Mouse (Mus musculus) CH12.LX (cell line): ENCODE measurements around the gene Selenok. TPM values are rescaled to one million over a fixed set of nuclear protein-coding genes. Genes with fewer than 3 reads are reported as not detected.

Experiments
- DNase-seq: peaks from one replicate; pipeline ENCODE4 v3.0.0-alpha.2; 2013; ENCODE audit errors: extremely low read depth
- H3K27ac ChIP-seq: 2 replicates; pipeline ENCODE4 v1.5.1; 2012; ENCODE audit warnings: low read depth, mild to moderate bottlenecking, control low read depth, moderate library complexity; ENCODE audit not compliant: insufficient read depth
- H3K27me3 ChIP-seq: replicated peaks from 2 replicates; pipeline ENCODE3; 2012; ENCODE audit warnings: inconsistent platforms
- H3K36me3 ChIP-seq, 2 experiments: replicated peaks in 1 of 2; 2 replicates each; pipeline versions ENCODE3 to v1.6.1; 2012; ENCODE audit warnings: inconsistent platforms in 1 of 2, low read length in 1 of 2, mild to moderate bottlenecking in 1 of 2, mixed read lengths in 1 of 2, moderate library complexity in 1 of 2; ENCODE audit not compliant: control insufficient read depth in 1 of 2, insufficient read depth in 1 of 2
- H3K4me1 ChIP-seq, 2 experiments: 2 replicates each; pipeline ENCODE4 v1.6.1; 2012; ENCODE audit warnings: inconsistent platforms in 1 of 2, moderate library complexity in 1 of 2; ENCODE audit not compliant: insufficient read depth in 2 of 2, control insufficient read depth in 1 of 2
- H3K4me2 ChIP-seq: 2 replicates; pipeline ENCODE4 v1.6.1; 2012; ENCODE audit warnings: low read depth, mild to moderate bottlenecking, control low read depth; ENCODE audit not compliant: poor library complexity, insufficient read depth, severe bottlenecking
- H3K4me3 ChIP-seq, 3 experiments: fragments of 150-350 bp in 1 of 3; sonication (generic) in 1 of 3; replicated peaks in 1 of 3; 2 replicates each; pipeline versions ENCODE3 to v1.5.1; 2011 to 2012; ENCODE audit warnings: low read depth in 2 of 3, low read length in 2 of 3, mild to moderate bottlenecking in 2 of 3, moderate library complexity in 2 of 3, control low read depth in 1 of 3, improper control_type of control experiment in 1 of 3, inconsistent platforms in 1 of 3, mixed read lengths in 1 of 3; ENCODE audit not compliant: poor library complexity in 1 of 3
- H3K79me2 ChIP-seq: replicated peaks from 2 replicates; pipeline ENCODE4 v1.6.1; 2012; ENCODE audit warnings: mild to moderate bottlenecking, moderate library complexity; ENCODE audit not compliant: control insufficient read depth, poor library complexity, insufficient read depth, severe bottlenecking; ENCODE audit errors: extremely low read depth
- H3K9ac ChIP-seq: 2 replicates; pipeline ENCODE4 v1.6.1; 2012; ENCODE audit warnings: low read depth, mild to moderate bottlenecking, control low read depth, moderate library complexity; ENCODE audit not compliant: insufficient read depth
- H3K9me3 ChIP-seq: replicated peaks from 2 replicates; pipeline ENCODE3; 2012; ENCODE audit warnings: low read length, inconsistent platforms, mixed read lengths
- BHLHE40 ChIP-seq: IDR thresholded peaks from 2 replicates; pipeline ENCODE4 v1.6.1; 2011; ENCODE audit warnings: mild to moderate bottlenecking, low read depth, low read length, improper control_type of control experiment
- CHD2 ChIP-seq: IDR thresholded peaks from 2 replicates; pipeline ENCODE4 v1.6.1; 2011; ENCODE audit warnings: low read length, improper control_type of control experiment
- CTCF ChIP-seq, 2 experiments: IDR thresholded peaks in 1 of 2; conservative IDR thresholded peaks in 1 of 2; 2 replicates each; pipeline ENCODE4 v1.5.1; 2011 to 2012; ENCODE audit warnings: low read depth in 2 of 2, low read length in 2 of 2, improper control_type of control experiment in 1 of 2, inconsistent platforms in 1 of 2, mild to moderate bottlenecking in 1 of 2, moderate library complexity in 1 of 2
- E2F4 ChIP-seq: IDR thresholded peaks from 2 replicates; pipeline ENCODE4 v1.6.1; 2011; ENCODE audit warnings: low read depth, low read length, improper control_type of control experiment; ENCODE audit not compliant: insufficient replicate concordance
- EP300 ChIP-seq: IDR thresholded peaks from 2 replicates; pipeline ENCODE4 v1.6.1; 2011; ENCODE audit warnings: low read length, improper control_type of control experiment
- ETS1 ChIP-seq: conservative IDR thresholded peaks from 2 replicates; pipeline ENCODE4 v1.6.1; 2012; ENCODE audit warnings: low read depth, mild to moderate bottlenecking, inconsistent platforms, low read length, improper control_type of control experiment, moderate library complexity
- HCFC1 ChIP-seq: IDR thresholded peaks from 2 replicates; pipeline ENCODE4 v1.6.1; 2012; ENCODE audit warnings: low read depth, mild to moderate bottlenecking, inconsistent platforms, low read length, improper control_type of control experiment
- IRF4 ChIP-seq: IDR thresholded peaks from 2 replicates; pipeline ENCODE4 v1.6.1; 2014; ENCODE audit warnings: low read depth, mild to moderate bottlenecking, inconsistent platforms, low read length, improper control_type of control experiment
- JUN ChIP-seq: IDR thresholded peaks from 2 replicates; pipeline ENCODE4 v1.6.1; 2011; ENCODE audit warnings: low read depth, mild to moderate bottlenecking, low read length, improper control_type of control experiment, moderate library complexity; ENCODE audit not compliant: insufficient read depth
- KAT2A ChIP-seq: IDR thresholded peaks from 2 replicates; pipeline ENCODE4 v1.6.1; 2012; ENCODE audit warnings: low read length, improper control_type of control experiment, inconsistent platforms; ENCODE audit not compliant: insufficient replicate concordance
- MXI1 ChIP-seq: IDR thresholded peaks from 2 replicates; pipeline ENCODE4 v1.6.1; 2011; ENCODE audit warnings: mild to moderate bottlenecking, low read depth, low read length, improper control_type of control experiment
- MYC ChIP-seq: IDR thresholded peaks from 2 replicates; pipeline ENCODE4 v1.6.1; 2011; ENCODE audit warnings: low read depth, mild to moderate bottlenecking, improper control_type of control experiment, low read length
- NELFE ChIP-seq: IDR thresholded peaks from 2 replicates; pipeline ENCODE4 v1.6.1; 2011; ENCODE audit warnings: low read depth, low read length, improper control_type of control experiment
- NRF1 ChIP-seq: IDR thresholded peaks from 2 replicates; pipeline ENCODE4 v1.6.1; 2014; ENCODE audit warnings: low read depth, mild to moderate bottlenecking, inconsistent platforms, low read length, improper control_type of control experiment, moderate library complexity
- PAX5 ChIP-seq: IDR thresholded peaks from 2 replicates; pipeline ENCODE4 v1.6.1; 2012; ENCODE audit warnings: low read length, inconsistent platforms, mixed read lengths
- POLR2A ChIP-seq: IDR thresholded peaks from 2 replicates; pipeline ENCODE4 v1.6.1; 2011; ENCODE audit warnings: low read depth, mild to moderate bottlenecking, improper control_type of control experiment, low read length
- POLR2AphosphoS2 ChIP-seq: IDR thresholded peaks from 2 replicates; pipeline ENCODE4 v1.6.1; 2011; ENCODE audit warnings: low read depth, low read length, improper control_type of control experiment
- RAD21 ChIP-seq: IDR thresholded peaks from 2 replicates; pipeline ENCODE4 v1.6.1; 2011; ENCODE audit warnings: low read depth, mild to moderate bottlenecking, low read length, improper control_type of control experiment, moderate library complexity
- SIN3A ChIP-seq: IDR thresholded peaks from 2 replicates; pipeline ENCODE4 v1.6.1; 2012; ENCODE audit warnings: low read length, improper control_type of control experiment, inconsistent platforms
- SMC3 ChIP-seq: IDR thresholded peaks from 2 replicates; pipeline ENCODE4 v1.6.1; 2011; ENCODE audit warnings: low read depth, low read length, improper control_type of control experiment
- TBP ChIP-seq: conservative IDR thresholded peaks from 2 replicates; pipeline ENCODE4 v1.6.1; 2011; ENCODE audit warnings: low read depth, low read length, improper control_type of control experiment
- TCF12 ChIP-seq: IDR thresholded peaks from 2 replicates; pipeline ENCODE4 v1.6.1; 2014; ENCODE audit warnings: low read depth, mild to moderate bottlenecking, inconsistent platforms, low read length, improper control_type of control experiment
- UBTF ChIP-seq: IDR thresholded peaks from 2 replicates; pipeline ENCODE4 v1.6.1; 2012; ENCODE audit warnings: low read depth, mild to moderate bottlenecking, inconsistent platforms, low read length, improper control_type of control experiment, moderate library complexity
- USF1 ChIP-seq: IDR thresholded peaks from 2 replicates; pipeline ENCODE4 v1.6.1; 2014; ENCODE audit warnings: low read depth, mild to moderate bottlenecking, inconsistent platforms, low read length, improper control_type of control experiment
- ZC3H11A ChIP-seq: IDR thresholded peaks from 2 replicates; pipeline ENCODE4 v1.6.1; 2012; ENCODE audit warnings: low read depth, mild to moderate bottlenecking, inconsistent platforms, low read length, improper control_type of control experiment
- ZKSCAN1 ChIP-seq: IDR thresholded peaks from 2 replicates; pipeline ENCODE4 v1.6.1; 2012; ENCODE audit warnings: low read depth, inconsistent platforms, low read length, improper control_type of control experiment, borderline replicate concordance
- ZNF384 ChIP-seq: IDR thresholded peaks from 2 replicates; pipeline ENCODE4 v1.6.1; 2012; ENCODE audit warnings: low read depth, low read length, improper control_type of control experiment, inconsistent platforms
- dilution Hi-C: fragments of 300-500 bp; cut with MboI; formaldehyde crosslinking; loops from 2 replicates; pipeline ENCODE4 v1.14.3; 2020; ENCODE audit warnings: low sequenced_read_pairs; ENCODE audit not compliant: extremely low pct_unique_long_range_greater_than_20kb, extremely low pct_ligation_motif_present
- in situ Hi-C: fragments of 300-500 bp; cut with MboI; formaldehyde crosslinking; loops from 3 replicates; pipeline ENCODE4 v1.14.3; 2019; ENCODE audit warnings: low sequenced_read_pairs, low pct_ligation_motif_present, low pct_unique_long_range_greater_than_20kb, mixed read lengths
- polyA plus RNA-seq: library from polyadenylated mRNA; unstranded; fragments of >175 nt; gene quantifications from 2 replicates; pipeline ENCODE4 v1.2.1, GENCODE M21; 2012; ENCODE audit warnings: low read depth; ENCODE audit not compliant: insufficient read length
- total RNA-seq, 2 experiments: library from RNA; depleted of rRNA; stranded (reverse); fragments of 300-350 nt in 1 of 2; fragments of >200 nt in 1 of 2; gene quantifications; 2 replicates each; pipeline ENCODE4 v1.2.3; 2012 to 2014

Gene Selenok
- total and polyA plus RNA-seq, 3 experiments = 48.5 to 83.7 (median 63.0) TPM

DNA sequence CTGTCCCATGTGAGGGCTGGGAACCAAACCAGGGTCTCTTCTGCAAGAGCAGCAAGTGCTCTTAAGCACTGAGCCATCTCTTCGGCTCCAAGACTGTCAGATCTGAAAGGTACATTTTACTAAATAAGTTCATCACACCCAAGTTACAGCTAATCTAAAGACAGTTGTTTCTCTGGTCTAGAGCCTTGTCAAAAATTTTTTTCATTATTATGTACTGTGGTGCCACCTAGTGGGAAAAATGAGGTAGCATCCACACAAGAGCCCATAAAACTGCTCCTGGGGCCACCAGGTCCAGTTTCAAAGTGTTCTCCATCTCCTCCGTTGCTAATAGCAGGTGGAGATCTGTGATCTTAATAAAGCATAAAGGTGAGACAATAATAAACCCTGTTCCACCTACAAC, 27.2 kb upstream of the Selenok start:
- H3K4me2 ChIP-seq = no peak overlapping the region
- dilution Hi-C loops = no loop called here
- in situ Hi-C loops = loop anchor here (25.0 kb wide), 2 partner anchors 254 to 429 kb away; no protein-coding TSS in a partner anchor
- peak; percentile 51 for DNase-seq
- no peaks in the 10 kb centered on the region for H3K36me3 ChIP-seq
- H3K9ac ChIP-seq = no peak overlapping the region
- no peak overlapping the region for H3K27ac ChIP-seq
- TF ChIP-seq CTCF (conservative IDR thresholded peaks at IDR 0.05 in 1 of 2, IDR thresholded peaks at IDR 0.05 in 1 of 2; ENCODE audit: low read depth in 2 of 2, low read length in 2 of 2) (peak; percentile 63 to 79), HCFC1 (no peak), BHLHE40 (no peak), ZNF384 (peak; percentile 68), MXI1 (no peak), ZC3H11A (0 out of 2 replicates have a peak, but pooled peaks have one; percentile 3), ETS1 (no peak), PAX5 (no peak), NELFE (0 out of 2 replicates have a peak, but pooled peaks have one; percentile 34), SMC3 (peak; percentile 59), RAD21 (peak; percentile 89)
- H3K4me3 ChIP-seq = no peak overlapping the region
- H3K27me3 ChIP-seq = peaks cover 43% of the 10 kb centered on the region
- H3K79me2 ChIP-seq = no peaks in the 10 kb centered on the region
- no peaks in the 10 kb centered on the region for H3K4me1 ChIP-seq
- H3K9me3 ChIP-seq = no peaks in the 10 kb centered on the region

DNA sequence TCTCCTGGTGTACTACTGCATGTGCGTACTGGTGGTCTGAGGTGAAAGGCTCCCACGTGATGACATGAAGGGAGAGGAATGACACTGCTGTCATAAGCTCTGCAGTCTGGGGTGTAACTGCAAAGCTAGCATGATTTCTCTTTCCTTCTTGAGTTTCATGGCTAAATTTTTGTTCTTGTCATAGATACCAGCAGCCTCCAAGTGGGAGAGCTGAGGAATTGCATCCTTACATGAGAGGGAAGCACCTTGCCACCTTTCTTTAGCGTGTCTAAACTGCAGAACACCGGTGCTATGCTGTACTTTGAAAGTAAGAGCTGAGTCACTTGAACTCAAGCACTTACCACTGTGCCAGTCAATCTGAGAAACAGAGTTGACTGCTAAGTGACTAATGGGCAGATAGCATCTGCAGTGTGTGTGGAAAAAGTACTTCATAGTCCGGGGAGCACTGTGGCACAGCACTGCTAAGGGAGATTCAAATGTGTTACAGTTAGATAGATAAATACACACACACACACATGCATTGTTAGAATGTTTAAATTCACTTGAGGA, 21.3 kb upstream of the Selenok start:
- no peak overlapping the region for H3K27ac ChIP-seq
- H3K36me3 ChIP-seq = no peaks in the 10 kb centered on the region
- H3K9me3 ChIP-seq = no peaks in the 10 kb centered on the region
- H3K4me3 ChIP-seq = no peak overlapping the region
- in situ Hi-C loops = loop anchor here (25.0 kb wide), 2 partner anchors 260 to 435 kb away; no protein-coding TSS in a partner anchor
- dilution Hi-C loops = no loop called here
- H3K79me2 ChIP-seq = no peaks in the 10 kb centered on the region
- TF ChIP-seq MYC = no peak
- TF ChIP-seq HCFC1 = no peak
- TF ChIP-seq POLR2A = no peak
- TF ChIP-seq POLR2AphosphoS2 = no peak
- TF ChIP-seq BHLHE40 = peak; percentile 40
- no peak for TF ChIP-seq JUN
- TF ChIP-seq MXI1 = no peak
- no peak for TF ChIP-seq RAD21
- no peak for TF ChIP-seq SIN3A
- TF ChIP-seq UBTF = no peak
- TF ChIP-seq EP300 = peak; percentile 44; the same call in 1 of the 2 replicates
- TF ChIP-seq CTCF (conservative IDR thresholded peaks at IDR 0.05 in 1 of 2, IDR thresholded peaks at IDR 0.05 in 1 of 2; ENCODE audit: low read depth in 2 of 2, low read length in 2 of 2) = peak in 1 of 2 experiments; percentile 12; a peak in 1 of 4 replicates
- TF ChIP-seq TCF12 = no peak
- no peak for TF ChIP-seq SMC3
- no peak for TF ChIP-seq TBP
- no peak for TF ChIP-seq NELFE
- no peak for TF ChIP-seq USF1
- TF ChIP-seq ZKSCAN1 = no peak
- TF ChIP-seq NRF1 = no peak
- TF ChIP-seq KAT2A = no peak
- TF ChIP-seq IRF4 = peak; percentile 66; the same call in 1 of the 2 replicates
- no peak for TF ChIP-seq CHD2
- no peak for TF ChIP-seq E2F4
- H3K4me2 ChIP-seq = no peak overlapping the region
- H3K9ac ChIP-seq = no peak overlapping the region
- peak; percentile 13 for DNase-seq
- peaks cover 0 to 9% of the 10 kb centered on the region in 2 experiments; a peak in 1 of 4 replicates for H3K4me1 ChIP-seq
- peaks cover 12% of the 10 kb centered on the region for H3K27me3 ChIP-seq
